Mouse (Mus musculus): Measurements from ENCODE around the gene D17H6S53E. TPM values are rescaled to one million over a fixed set of nuclear protein-coding genes. Genes with fewer than 3 reads are reported as not detected.

Gene D17H6S53E
- polyA plus RNA-seq (2015; fragmentation: Nextera tagmentation; extraction: Ambion mirVana), result 9.6 and 9.7 TPM in 2 replicates

DNA sequence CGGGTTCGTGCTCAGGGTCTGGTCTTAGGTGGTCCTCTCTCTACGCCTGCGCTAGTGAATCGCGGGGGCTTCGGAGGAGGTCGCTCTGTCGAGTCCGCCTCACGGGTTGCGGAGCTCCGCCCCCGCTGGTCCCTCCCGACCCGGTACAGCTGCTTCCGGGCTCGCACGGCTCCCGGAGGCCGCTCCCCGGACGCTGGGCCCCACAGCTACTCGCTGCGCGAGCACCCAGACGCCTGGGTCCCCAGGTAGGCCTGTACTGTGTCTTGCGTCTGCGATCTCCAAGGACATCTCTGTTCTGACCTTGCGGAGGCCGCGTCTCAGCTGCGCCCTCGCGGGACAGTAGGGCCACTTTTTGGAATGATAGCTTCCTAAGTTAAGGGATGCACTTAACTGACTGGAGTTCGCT is at the start of gene D17H6S53E:
D17H6S53E (plus strand) TSS at position 168 of the 406 bp plus-strand sequence.
- Histone ChIP-seq H3K27me3 (no peaks in the 10 kb centered on the region), H3K4me1 (peaks cover 37% of the 10 kb centered on the region), H3K36me3 (peaks cover 10% of the 10 kb centered on the region; the same call in 1 of the 2 replicates), H3K9ac (peak within 1 kb of the TSS; percentile 72), H3K4me3 (peak within 1 kb of the TSS; percentile 67), H3K27ac (peak within 1 kb of the TSS; percentile 89), H3K4me2 (peak within 1 kb of the TSS; percentile 69), H3K9me3 (no peaks in the 10 kb centered on the region)
- 0% methylated on average over 36 of the region's 36 CpGs for WGBS
- ATAC-seq (ENCODE audit: borderline replicate concordance, extremely low read depth, low FRiP score, low TSS enrichment), result peak; percentile 50

DNA sequence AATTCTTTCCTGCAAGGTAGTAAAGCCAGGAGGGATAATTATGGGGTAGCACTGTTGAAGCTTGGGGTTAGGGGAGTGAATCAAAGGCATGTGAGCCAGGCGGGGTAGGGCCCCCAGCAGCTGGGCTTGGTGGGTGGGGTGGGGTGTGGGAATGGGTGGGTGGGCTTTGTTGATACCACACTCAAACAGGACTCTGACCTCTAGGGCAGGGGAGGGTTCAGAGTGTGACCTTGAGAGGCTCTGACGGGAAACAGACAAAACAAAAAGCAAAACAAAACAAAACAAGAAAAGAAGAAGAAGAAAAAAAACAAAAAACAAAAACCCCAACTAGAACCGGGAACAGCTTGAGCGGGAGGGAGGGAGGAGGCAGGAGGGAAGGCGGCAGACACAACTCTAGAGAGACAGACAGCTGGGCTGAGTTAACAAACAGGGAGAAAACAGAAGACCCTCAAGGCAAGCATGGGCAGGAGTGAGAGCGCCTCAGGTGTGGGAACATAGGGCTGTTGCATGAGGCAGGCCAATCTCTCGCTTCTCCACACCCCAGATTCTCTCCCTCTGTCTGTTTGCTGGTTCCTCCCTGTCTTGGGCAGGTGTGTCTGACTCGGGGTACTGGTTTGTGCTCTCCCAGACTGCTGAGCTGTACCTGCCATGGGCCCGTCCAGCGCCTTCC is 49.5 kb upstream of the D17H6S53E start, which contains the start of gene Ly6g6e:
Ly6g6e (plus strand) TSS at position 396 of the 670 bp plus-strand sequence.
- peak within 1 kb of the TSS; percentile 25 for H3K9ac ChIP-seq
- peak within 1 kb of the TSS; percentile 31 for H3K4me3 ChIP-seq
- no peaks in the 10 kb centered on the region for H3K9me3 ChIP-seq
- peak within 1 kb of the TSS; percentile 48 for H3K4me2 ChIP-seq
- ATAC-seq (ENCODE audit: borderline replicate concordance, extremely low read depth, low FRiP score, low TSS enrichment), result no peak
- peak within 1 kb of the TSS; percentile 81 for H3K27ac ChIP-seq
- peaks cover 5% of the 10 kb centered on the region; the same call in 1 of the 2 replicates for H3K27me3 ChIP-seq
- 37% methylated on average over 10 of the region's 10 CpGs for WGBS
- H3K4me1 ChIP-seq, result peaks cover 19% of the 10 kb centered on the region
- no peaks in the 10 kb centered on the region for H3K36me3 ChIP-seq

DNA sequence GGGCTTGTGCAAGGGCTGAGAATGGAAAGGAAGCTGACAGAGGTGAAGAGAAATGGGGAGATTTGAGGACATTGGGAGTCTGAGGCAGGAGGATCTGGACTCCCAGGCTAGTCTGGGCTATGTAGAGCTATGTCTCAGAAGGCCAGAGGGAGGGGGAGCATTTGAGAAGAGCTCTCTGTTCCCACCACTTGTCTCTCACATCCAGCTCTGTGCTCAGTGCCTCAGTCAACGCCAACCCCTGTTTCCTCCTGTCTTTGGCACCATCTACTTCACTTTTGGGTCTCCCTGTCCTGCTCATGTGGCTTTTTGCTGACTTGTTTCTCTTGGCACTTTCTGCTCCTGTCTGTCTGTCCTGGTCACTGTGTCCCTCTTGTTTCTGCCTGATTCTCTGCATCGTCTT is 48.9 kb upstream of the D17H6S53E start:
- H3K4me2 ChIP-seq, result peak overlapping the region; percentile 48
- peak overlapping the region; percentile 31 for H3K4me3 ChIP-seq
- peak overlapping the region; percentile 81 for H3K27ac ChIP-seq
- peaks cover 18% of the 10 kb centered on the region for H3K4me1 ChIP-seq
- H3K9me3 ChIP-seq, result no peaks in the 10 kb centered on the region
- peak overlapping the region; percentile 25 for H3K9ac ChIP-seq
- no peaks in the 10 kb centered on the region for H3K36me3 ChIP-seq
- 32% methylated on average over 2 of the region's 2 CpGs for WGBS
- no peak for ATAC-seq (ENCODE audit: borderline replicate concordance, extremely low read depth, low FRiP score, low TSS enrichment)
- peaks cover 5% of the 10 kb centered on the region; the same call in 1 of the 2 replicates for H3K27me3 ChIP-seq

DNA sequence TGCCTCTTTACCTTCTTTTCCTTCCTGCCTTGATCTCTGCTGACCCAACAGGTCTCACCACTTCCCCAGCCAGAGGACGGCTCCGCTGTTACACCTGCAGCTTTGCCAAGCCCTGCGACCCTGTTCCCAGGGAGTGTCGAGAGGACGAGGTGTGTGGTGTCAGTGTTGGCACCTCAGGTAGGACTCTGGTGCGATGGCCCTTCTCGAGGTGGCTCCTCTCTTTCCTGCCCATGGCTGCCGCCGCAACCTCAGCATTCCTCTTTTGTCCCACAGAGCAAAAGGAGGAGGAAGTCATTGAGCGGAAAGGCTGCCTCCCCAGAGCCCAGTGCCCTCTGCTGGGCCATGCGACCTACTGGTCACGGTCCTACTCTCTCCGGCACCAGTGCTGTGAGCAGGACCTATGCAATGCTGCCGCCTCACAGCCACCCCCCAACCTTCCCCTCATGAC is 48.4 kb upstream of the D17H6S53E start, which contains the start of gene Ly6g6d:
Ly6g6d (minus strand) TSS at position 280 of the 448 bp plus-strand sequence.
- WGBS, result 8% methylated on average over 14 of the region's 14 CpGs
- H3K4me3 ChIP-seq, result peak within 1 kb of the TSS; percentile 31

DNA sequence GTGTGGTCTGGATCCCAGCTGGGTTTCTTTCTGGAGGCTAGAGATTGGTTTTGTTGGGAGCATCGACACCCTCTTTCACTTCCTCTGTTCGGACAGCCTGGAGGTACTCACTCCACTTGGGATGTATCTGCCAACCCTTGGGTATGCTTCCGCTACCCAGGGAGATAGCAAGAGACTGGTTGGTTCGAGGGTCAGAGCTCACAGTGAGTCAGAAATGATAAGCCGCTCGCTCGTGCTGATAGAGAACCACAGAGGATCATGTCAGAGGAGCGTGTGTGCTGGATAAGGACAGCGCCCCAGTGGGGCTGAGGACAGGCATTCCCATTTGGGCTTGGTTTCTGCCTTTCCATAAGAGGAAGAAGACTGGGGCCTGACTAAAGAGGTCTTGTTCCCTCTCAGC is 46.4 kb upstream of the D17H6S53E start:
- no peak overlapping the region for H3K27ac ChIP-seq
- peak; percentile 15; the same call in 1 of the 2 replicates for ATAC-seq (ENCODE audit: borderline replicate concordance, extremely low read depth, low FRiP score, low TSS enrichment)

More for the DNA sequence above, 48.4 kb upstream of the D17H6S53E start, which contains the start of gene Ly6g6d:
- Histone ChIP-seq H3K9ac (peak within 1 kb of the TSS; percentile 25), H3K4me2 (peak within 1 kb of the TSS; percentile 48), H3K9me3 (no peaks in the 10 kb centered on the region), H3K27me3 (peaks cover 5% of the 10 kb centered on the region; the same call in 1 of the 2 replicates), H3K27ac (peak within 1 kb of the TSS; percentile 81), H3K4me1 (peaks cover 18% of the 10 kb centered on the region), H3K36me3 (no peaks in the 10 kb centered on the region)
- peak; percentile 66 for ATAC-seq (ENCODE audit: borderline replicate concordance, extremely low read depth, low FRiP score, low TSS enrichment)

DNA sequence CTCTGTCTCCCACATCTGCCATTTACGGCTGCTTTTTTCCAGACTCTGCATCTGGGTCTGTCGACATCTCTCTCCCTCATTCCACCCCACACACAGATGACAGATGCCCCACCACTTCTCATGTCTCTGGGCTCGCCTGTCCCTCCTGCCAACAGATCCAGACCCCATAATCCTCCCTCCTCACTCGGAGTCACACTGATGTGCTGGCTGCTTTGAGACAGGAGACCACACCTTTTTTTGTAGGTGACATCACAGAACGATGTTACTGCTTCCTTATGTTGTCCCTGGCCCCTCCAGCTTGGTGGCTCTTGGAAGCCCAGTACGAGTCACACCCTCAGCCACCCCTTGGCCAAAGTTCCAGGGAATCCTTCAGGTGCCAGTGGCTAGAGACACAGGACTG is 45.9 kb upstream of the D17H6S53E start:
- no peak overlapping the region for H3K4me3 ChIP-seq
- 49% methylated on average over 6 of the region's 6 CpGs for WGBS
- H3K4me2 ChIP-seq, result no peak overlapping the region

More for the DNA sequence above, 46.4 kb upstream of the D17H6S53E start:
- Histone ChIP-seq H3K9ac (no peak overlapping the region), H3K9me3 (no peaks in the 10 kb centered on the region), H3K27me3 (peaks cover 5% of the 10 kb centered on the region; the same call in 1 of the 2 replicates), H3K4me3 (no peak overlapping the region), H3K36me3 (no peaks in the 10 kb centered on the region), H3K4me1 (peaks cover 18% of the 10 kb centered on the region), H3K4me2 (no peak overlapping the region)
- WGBS, result 37% methylated on average over 9 of the region's 9 CpGs

DNA sequence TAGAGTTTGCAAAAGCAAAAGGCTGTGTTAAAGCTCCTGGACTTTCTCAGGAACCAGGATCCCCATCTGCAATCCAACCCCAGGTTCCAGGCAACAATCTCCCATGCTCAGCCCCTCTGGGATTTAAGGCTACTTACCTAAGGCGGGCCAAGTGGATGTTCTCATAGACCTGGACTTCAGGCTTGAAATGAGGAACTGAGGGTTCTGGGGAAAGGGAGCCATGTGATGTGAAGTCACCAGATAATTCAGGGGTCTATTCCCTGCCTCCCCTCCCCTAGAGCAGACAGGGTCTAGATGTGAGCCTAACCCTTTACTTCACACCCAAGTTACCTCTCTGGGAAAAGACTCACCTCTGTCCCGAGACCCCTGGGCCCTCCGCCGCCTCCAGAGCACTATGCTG is 45.5 kb upstream of the D17H6S53E start:
- Histone ChIP-seq H3K4me1 (peaks cover 18% of the 10 kb centered on the region), H3K4me3 (no peak overlapping the region), H3K4me2 (no peak overlapping the region), H3K27ac (no peak overlapping the region), H3K36me3 (no peaks in the 10 kb centered on the region), H3K9me3 (no peaks in the 10 kb centered on the region), H3K9ac (no peak overlapping the region), H3K27me3 (peaks cover 5% of the 10 kb centered on the region; the same call in 1 of the 2 replicates)
- ATAC-seq (ENCODE audit: borderline replicate concordance, extremely low read depth, low FRiP score, low TSS enrichment), result no peak
- 82% methylated on average over 4 of the region's 4 CpGs for WGBS

More for the DNA sequence above, 45.9 kb upstream of the D17H6S53E start:
- Histone ChIP-seq H3K27ac (no peak overlapping the region), H3K4me1 (peaks cover 18% of the 10 kb centered on the region), H3K9ac (no peak overlapping the region), H3K9me3 (no peaks in the 10 kb centered on the region), H3K36me3 (no peaks in the 10 kb centered on the region), H3K27me3 (peaks cover 5% of the 10 kb centered on the region; the same call in 1 of the 2 replicates)
- no peak for ATAC-seq (ENCODE audit: borderline replicate concordance, extremely low read depth, low FRiP score, low TSS enrichment)

DNA sequence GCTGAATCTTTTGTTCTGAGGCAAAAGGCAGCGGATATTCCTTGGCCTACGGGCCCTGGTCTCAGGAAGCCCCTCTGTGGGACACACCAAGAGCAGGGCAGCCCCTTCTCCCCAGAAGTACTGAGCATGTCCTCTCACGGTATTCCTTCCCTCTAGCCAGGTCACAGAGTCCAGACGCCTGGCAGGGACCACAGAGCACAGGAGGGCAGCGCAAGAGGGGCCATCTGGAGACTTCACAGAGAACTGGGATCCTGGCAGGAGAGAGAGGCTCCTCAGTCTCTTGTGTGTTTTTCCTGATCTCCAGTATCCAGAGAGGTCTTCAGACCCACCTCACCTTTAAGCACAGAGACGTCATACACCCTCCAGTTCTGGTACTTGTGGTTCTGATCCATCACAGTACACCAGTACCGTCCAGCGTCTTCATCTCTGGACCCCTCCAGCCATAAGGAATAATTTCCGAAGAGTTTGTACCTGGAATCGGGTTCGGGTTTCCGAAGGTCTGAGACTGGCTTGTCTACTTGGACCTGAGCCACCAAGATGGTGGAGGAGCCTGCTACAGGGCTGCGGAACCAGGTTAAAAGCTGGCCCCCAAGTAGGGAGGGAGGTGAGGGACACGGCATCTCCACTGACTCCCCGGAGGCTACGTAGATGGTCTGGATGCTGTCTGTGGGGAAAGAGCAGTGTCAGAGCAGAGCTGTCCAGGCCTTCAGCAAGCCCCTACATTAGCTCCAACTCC is 43.2 kb upstream of the D17H6S53E start:
- 74% methylated on average over 16 of the region's 16 CpGs for WGBS
- no peak for ATAC-seq (ENCODE audit: borderline replicate concordance, extremely low read depth, low FRiP score, low TSS enrichment)

DNA sequence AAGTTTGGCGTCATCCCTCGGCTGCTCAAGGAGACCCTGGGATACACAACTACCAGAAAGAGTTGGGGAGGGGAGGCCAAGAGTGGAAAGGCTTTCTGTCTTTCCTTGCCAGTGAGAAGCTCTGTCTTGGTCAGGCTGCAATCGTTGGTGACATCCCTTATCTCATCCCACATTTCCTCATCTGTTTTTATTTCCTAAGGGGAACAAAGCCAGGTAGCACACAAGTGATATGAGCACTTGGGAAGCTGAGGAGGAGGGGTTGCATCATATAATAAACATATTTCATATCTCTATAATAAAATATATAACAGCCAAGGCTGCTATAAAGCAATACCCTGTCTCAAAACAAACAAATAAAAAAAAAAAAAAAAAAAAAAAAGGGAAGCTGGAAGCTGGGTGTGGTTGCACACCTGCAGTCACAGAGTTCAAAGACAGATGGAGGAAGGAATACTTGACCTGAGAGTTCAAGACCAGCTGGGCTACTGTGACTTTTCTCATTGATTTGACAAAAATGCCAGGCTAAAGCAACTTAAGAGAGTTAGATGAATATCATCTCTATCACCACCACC is 42.2 kb upstream of the D17H6S53E start:
- H3K4me3 ChIP-seq, result no peak overlapping the region
- no peaks in the 10 kb centered on the region for H3K9me3 ChIP-seq
- no peak for ATAC-seq (ENCODE audit: borderline replicate concordance, extremely low read depth, low FRiP score, low TSS enrichment)
- no peak overlapping the region for H3K9ac ChIP-seq
- H3K4me2 ChIP-seq, result no peak overlapping the region
- no peaks in the 10 kb centered on the region for H3K27me3 ChIP-seq
- no peak overlapping the region for H3K27ac ChIP-seq
- no peaks in the 10 kb centered on the region for H3K4me1 ChIP-seq
- WGBS, result 54% methylated on average over 3 of the region's 3 CpGs
- no peaks in the 10 kb centered on the region for H3K36me3 ChIP-seq

More for the DNA sequence above, 43.2 kb upstream of the D17H6S53E start:
- H3K4me3 ChIP-seq, result no peak overlapping the region
- H3K9ac ChIP-seq, result no peak overlapping the region
- no peaks in the 10 kb centered on the region for H3K9me3 ChIP-seq
- H3K27ac ChIP-seq, result no peak overlapping the region
- H3K4me2 ChIP-seq, result no peak overlapping the region
- H3K27me3 ChIP-seq, result peaks cover 4% of the 10 kb centered on the region; the same call in 1 of the 2 replicates
- H3K4me1 ChIP-seq, result peaks cover 3% of the 10 kb centered on the region; the same call in 1 of the 2 replicates
- H3K36me3 ChIP-seq, result no peaks in the 10 kb centered on the region

DNA sequence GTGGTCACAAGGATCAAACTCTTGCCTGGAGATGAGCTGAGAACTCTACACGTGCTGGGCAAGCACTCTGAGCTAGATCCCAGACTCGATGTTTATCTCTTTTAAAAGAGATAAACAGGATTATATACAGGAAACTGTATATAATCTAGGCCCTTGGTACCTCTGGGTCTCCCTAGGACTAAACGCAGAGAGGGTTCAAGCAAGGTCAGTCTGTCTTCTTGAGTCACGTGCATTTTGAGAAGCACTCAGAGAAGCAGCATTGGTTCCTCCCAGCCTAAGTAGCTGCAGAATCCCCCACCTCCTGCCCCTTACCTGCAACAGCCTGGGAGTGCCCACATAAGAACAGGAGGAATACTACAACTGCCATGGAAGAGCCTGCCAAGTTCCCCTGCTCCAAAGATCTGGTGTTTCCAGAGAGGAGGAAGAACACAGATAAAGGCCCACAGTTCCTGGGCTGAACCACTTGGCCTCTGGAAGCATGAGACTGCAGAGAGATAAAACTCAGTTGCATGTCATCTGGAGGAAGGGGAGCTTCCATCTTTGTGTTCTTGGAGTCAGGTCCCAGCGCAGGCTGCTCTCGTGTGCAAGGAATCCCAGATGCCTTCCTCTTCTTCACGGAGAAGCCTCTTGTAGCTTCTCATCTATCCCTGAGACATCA is 40.8 kb upstream of the D17H6S53E start, which contains the start of gene Ly6g6f:
Ly6g6f (minus strand) TSS at position 403 of the 658 bp plus-strand sequence.
- Histone ChIP-seq H3K36me3 (no peaks in the 10 kb centered on the region), H3K9me3 (no peaks in the 10 kb centered on the region), H3K9ac (no peak within 1 kb of the TSS), H3K4me3 (no peak within 1 kb of the TSS), H3K4me1 (peaks cover 5% of the 10 kb centered on the region), H3K27ac (no peak within 1 kb of the TSS), H3K27me3 (no peaks in the 10 kb centered on the region), H3K4me2 (no peak within 1 kb of the TSS)
- 62% methylated on average over 7 of the region's 7 CpGs for WGBS
- ATAC-seq (ENCODE audit: borderline replicate concordance, extremely low read depth, low FRiP score, low TSS enrichment), result no peak

DNA sequence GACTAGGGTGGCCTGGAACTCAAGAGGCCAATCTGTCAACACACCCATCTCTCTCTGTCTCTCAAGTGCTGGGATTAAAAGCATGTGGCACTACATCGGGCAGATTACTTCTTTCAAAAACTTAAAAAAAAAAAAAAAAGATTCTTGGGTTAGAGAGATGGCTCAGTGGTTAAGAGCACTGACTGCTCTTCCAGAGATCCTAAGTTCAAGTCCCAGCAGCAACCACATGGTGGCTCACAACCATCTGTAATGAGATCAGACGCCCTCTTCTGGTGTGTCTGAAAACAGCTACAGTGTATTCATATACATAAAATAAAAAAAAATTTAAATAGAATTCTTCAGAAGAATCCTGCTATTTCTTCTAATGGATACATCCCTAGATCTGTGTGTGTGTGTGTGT is 38.0 kb upstream of the D17H6S53E start:
- Histone ChIP-seq H3K4me1 (peaks cover 12% of the 10 kb centered on the region), H3K27me3 (no peaks in the 10 kb centered on the region), H3K36me3 (peaks cover 17% of the 10 kb centered on the region), H3K9me3 (no peaks in the 10 kb centered on the region), H3K4me3 (no peak overlapping the region), H3K27ac (no peak overlapping the region), H3K9ac (no peak overlapping the region), H3K4me2 (no peak overlapping the region)
- no peak for ATAC-seq (ENCODE audit: borderline replicate concordance, extremely low read depth, low FRiP score, low TSS enrichment)
- 30% methylated on average over 2 of the region's 2 CpGs for WGBS

Measured in lung, embryonic 15.5 days (tissue).